ENCODE assay signal across 22 mouse cellular contexts in the genomic region with DNA sequence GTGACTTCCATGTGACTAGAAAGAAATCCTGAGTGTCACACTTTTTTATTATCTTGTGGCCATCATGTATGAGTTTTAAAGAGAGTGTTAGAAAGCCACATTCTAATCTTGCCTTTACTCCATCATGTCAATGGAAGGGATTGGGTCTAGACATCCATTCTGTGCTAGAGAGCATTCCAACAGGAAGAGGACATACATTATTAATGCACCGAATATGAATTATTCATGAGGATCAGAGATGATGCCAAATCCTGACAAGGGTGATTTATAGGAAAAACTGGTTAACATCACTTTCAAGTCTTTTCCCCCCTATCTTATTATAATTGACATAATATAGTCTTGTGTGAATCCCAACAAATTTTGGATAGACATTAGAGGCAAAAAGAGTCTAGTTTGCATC. TPM values are rescaled to one million over a fixed set of nuclear protein-coding genes. Genes with fewer than 3 reads are reported as not detected.
DNase-seq lines count a peak whose midpoint lies in the region; ATAC-seq and TF ChIP-seq lines count a peak whose summit lies in the region.
"Had no signal": no experiment of that assay in that cellular context is flagged by ENCODE, and none has a peak within 500 bp of the region (broad histone marks: within the 10 kb centered on the region; RNA-seq: fewer than 3 reads in every experiment).

No protein-coding gene starts in this region.

- peak overlapping the region; percentile 59 for H3K4me3 ChIP-seq in hindbrain, embryonic 13.5 days
- no peak overlapping the region for H3K4me3 ChIP-seq in hindbrain, embryonic 10.5 days
- H3K4me3 ChIP-seq in embryonic facial prominence, embryonic 10.5 days = 0 out of 2 replicates have a peak overlapping the region, but pooled peaks have one; percentile 3
- peak overlapping the region; percentile 55; the same call in 1 of the 2 replicates for H3K4me3 ChIP-seq in midbrain, postnatal 0 days (ENCODE audit: low read depth, low read length)
- H3K4me3 ChIP-seq: liver, embryonic 12.5 days; myocyte had no signal

- H3K4me2 ChIP-seq in hindbrain, embryonic 13.5 days = peak overlapping the region; percentile 84
- peak overlapping the region; percentile 75 for H3K4me2 ChIP-seq in midbrain, postnatal 0 days (ENCODE audit: low read depth, low read length, poor library complexity, severe bottlenecking)
- H3K4me2 ChIP-seq: liver, embryonic 12.5 days; lung, embryonic 14.5 days had no signal

- ATAC-seq in hindbrain, embryonic 13.5 days (ENCODE audit: low FRiP score) = no peak
- no peak for ATAC-seq in midbrain, postnatal 0 days (ENCODE audit: low FRiP score)
- ATAC-seq: liver, embryonic 12.5 days had no signal

- WGBS in hindbrain, embryonic 13.5 days = 43% methylated on average over 1 of the region's 1 CpGs
- WGBS in hindbrain, embryonic 10.5 days = 65% methylated on average over 1 of the region's 1 CpGs
- WGBS in embryonic facial prominence, embryonic 10.5 days = 87% methylated on average over 1 of the region's 1 CpGs
- WGBS in midbrain, postnatal 0 days = 51% methylated on average over 1 of the region's 1 CpGs

- DNase-seq in hindbrain, embryonic 10.5 days (ENCODE audit: low spot score) = no peak
- DNase-seq in embryonic facial prominence, embryonic 10.5 days (ENCODE audit: low spot score) = no peak
- peak; percentile 54 for DNase-seq in mesoderm, embryonic 11.5 days (ENCODE audit: low read depth, low spot score)
- DNase-seq in midbrain, postnatal 0 days (ENCODE audit: low spot score) = no peak
- DNase-seq in layer of hippocampus, adult 9-10 months (ENCODE audit: low spot score) = no peak
- no peak for DNase-seq in thymus, postnatal 0 days (ENCODE audit: low spot score)
- DNase-seq in adrenal gland, postnatal 14 days = no peak
- DNase-seq: adrenal gland, adult 8-10 months; B cell, adult 2 months; cerebellum, adult 8-10 months; heart, adult 18-20 months; kidney, adult 8-10 months; kidney, postnatal 4 days; layer of hippocampus, postnatal 36 days; lung, embryonic 14.5 days; right cerebral cortex, postnatal 14 days; thymus, postnatal 14 days had no signal

- H3K36me3 ChIP-seq in hindbrain, embryonic 13.5 days = no peaks in the 10 kb centered on the region
- no peaks in the 10 kb centered on the region for H3K36me3 ChIP-seq in hindbrain, embryonic 10.5 days
- H3K36me3 ChIP-seq in embryonic facial prominence, embryonic 10.5 days (replicated peaks) = no peaks in the 10 kb centered on the region
- no peaks in the 10 kb centered on the region for H3K36me3 ChIP-seq in midbrain, postnatal 0 days (ENCODE audit: insufficient read depth, low read length)
- H3K36me3 ChIP-seq: liver, embryonic 12.5 days had no signal

- H3K4me1 ChIP-seq in hindbrain, embryonic 13.5 days (replicated peaks) = peaks cover 40% of the 10 kb centered on the region
- H3K4me1 ChIP-seq in hindbrain, embryonic 10.5 days (replicated peaks) = peaks cover 27% of the 10 kb centered on the region
- H3K4me1 ChIP-seq in embryonic facial prominence, embryonic 10.5 days = peaks cover 41% of the 10 kb centered on the region
- no peaks in the 10 kb centered on the region for H3K4me1 ChIP-seq in midbrain, postnatal 0 days (ENCODE audit: insufficient read depth, low read length)
- H3K4me1 ChIP-seq: liver, embryonic 12.5 days had no signal

- H3K9me3 ChIP-seq in hindbrain, embryonic 13.5 days = peaks cover 6% of the 10 kb centered on the region; the same call in 1 of the 2 replicates
- no peaks in the 10 kb centered on the region for H3K9me3 ChIP-seq in hindbrain, embryonic 10.5 days
- no peaks in the 10 kb centered on the region for H3K9me3 ChIP-seq in embryonic facial prominence, embryonic 10.5 days
- H3K9me3 ChIP-seq in midbrain, postnatal 0 days (ENCODE audit: low read length) = no peaks in the 10 kb centered on the region

- no peak overlapping the region for H3K27ac ChIP-seq in hindbrain, embryonic 13.5 days
- no peak overlapping the region for H3K27ac ChIP-seq in hindbrain, embryonic 10.5 days
- no peak overlapping the region for H3K27ac ChIP-seq in embryonic facial prominence, embryonic 10.5 days (replicated peaks)
- no peak overlapping the region for H3K27ac ChIP-seq in midbrain, postnatal 0 days (ENCODE audit: low read depth, low read length)
- H3K27ac ChIP-seq: liver, embryonic 12.5 days; stomach, postnatal 0 days had no signal

- TF ChIP-seq CTCF in midbrain, postnatal 0 days (IDR thresholded peaks at IDR 0.05) = no peak

- no peaks in the 10 kb centered on the region for H3K27me3 ChIP-seq in hindbrain, embryonic 13.5 days
- peaks cover 30% of the 10 kb centered on the region for H3K27me3 ChIP-seq in hindbrain, embryonic 10.5 days (ENCODE audit: insufficient read depth, poor library complexity, severe bottlenecking)
- peaks cover 32% of the 10 kb centered on the region for H3K27me3 ChIP-seq in embryonic facial prominence, embryonic 10.5 days (replicated peaks; ENCODE audit: low read depth, poor library complexity, severe bottlenecking)
- H3K27me3 ChIP-seq in midbrain, postnatal 0 days (ENCODE audit: insufficient read depth, low read length) = no peaks in the 10 kb centered on the region

- H3K9ac ChIP-seq in hindbrain, embryonic 13.5 days = no peak overlapping the region
- no peak overlapping the region for H3K9ac ChIP-seq in midbrain, postnatal 0 days (replicated peaks; ENCODE audit: low read length, poor library complexity, severe bottlenecking)
- H3K9ac ChIP-seq: liver, embryonic 12.5 days; lung, embryonic 14.5 days had no signal

RNA-seq across cellular contexts. Expression of gene Dok5, which starts 2.1 kb away (rescaled TPM):
- 63.7 and 64.6 TPM in 2 replicates for polyA plus RNA-seq in hindbrain, embryonic 13.5 days (2015; fragmentation: Nextera tagmentation; extraction: Ambion mirVana)
- 8.5 and 12.7 TPM in 2 replicates for polyA plus RNA-seq in hindbrain, embryonic 10.5 days (2016; fragmentation: Nextera tagmentation; extraction: Ambion mirVana)
- 11.8 and 16.3 TPM in 2 replicates for polyA plus RNA-seq in embryonic facial prominence, embryonic 10.5 days (2016; fragmentation: Nextera tagmentation; extraction: Ambion mirVana)
- 27.0 and 29.3 TPM in 2 replicates for total RNA-seq in midbrain, postnatal 0 days (2014; rRNA removed)
- 35.2 and 36.9 TPM in 2 replicates for polyA plus RNA-seq in midbrain, postnatal 0 days (2015; fragmentation: Nextera tagmentation; extraction: Ambion mirVana)
- 1.6 and 2.6 TPM in 2 replicates for polyA plus RNA-seq in thymus, postnatal 0 days (2015; fragmentation: Nextera tagmentation; extraction: Ambion mirVana)
- total RNA-seq in adrenal gland, postnatal 14 days (2021) = 0.26 and 0.37 TPM in 2 replicates
- total RNA-seq: common myeloid progenitor, adult 5-6 weeks had no signal
